ENCODE assay signal across 17 mouse cellular contexts in genomic region chr4:34583427-34583826, GRCm38 (mm10).
"Had no signal": no experiment of that assay in that cellular context is flagged by ENCODE, and none has a peak within 500 bp of the region (broad histone marks: within the 10 kb centered on the region; RNA-seq: fewer than 3 reads in every experiment).

No protein-coding gene starts in this region.

- DNase-seq: lung, adult 2 months; lung, postnatal 14 days; lung, postnatal 36 days; right cerebral cortex, postnatal 14 days; thymus, adult 2 months; thymus, postnatal 25 days; thymus, postnatal 4 days had no signal

- H3K4me1 ChIP-seq: lung, embryonic 15.5 days; midbrain, embryonic 13.5 days; midbrain, embryonic 15.5 days; neural tube, embryonic 12.5 days; stomach, embryonic 15.5 days had no signal

- H3K9me3 ChIP-seq: lung, embryonic 15.5 days; megakaryocyte, embryonic 14.5 days; midbrain, embryonic 13.5 days; midbrain, embryonic 15.5 days; neural tube, embryonic 12.5 days; stomach, embryonic 15.5 days had no signal

- H3K27ac ChIP-seq: lung, embryonic 15.5 days; macrophage; midbrain, embryonic 13.5 days; midbrain, embryonic 15.5 days; neural tube, embryonic 12.5 days; stomach, embryonic 15.5 days; stomach, postnatal 0 days had no signal

- H3K4me3 ChIP-seq: lung, embryonic 15.5 days; megakaryocyte, embryonic 14.5 days; midbrain, embryonic 13.5 days; midbrain, embryonic 15.5 days; neural tube, embryonic 12.5 days; stomach, embryonic 15.5 days had no signal

- H3K9ac ChIP-seq: lung, embryonic 15.5 days; midbrain, embryonic 13.5 days; midbrain, embryonic 15.5 days; neural tube, embryonic 12.5 days; stomach, embryonic 15.5 days had no signal

- ATAC-seq: lung, postnatal 0 days; midbrain, embryonic 13.5 days; midbrain, embryonic 15.5 days had no signal

- H3K27me3 ChIP-seq: lung, embryonic 15.5 days; megakaryocyte, embryonic 14.5 days; midbrain, embryonic 13.5 days; midbrain, embryonic 15.5 days; neural tube, embryonic 12.5 days; stomach, embryonic 15.5 days had no signal

- H3K4me2 ChIP-seq: lung, embryonic 15.5 days; midbrain, embryonic 11.5 days; midbrain, embryonic 13.5 days; midbrain, embryonic 15.5 days; neural tube, embryonic 12.5 days; stomach, embryonic 15.5 days had no signal
